Mouse (Mus musculus) heart, embryonic 15.5 days (tissue): Measurements from ENCODE around the gene Galk1. TPM values are rescaled to one million over a fixed set of nuclear protein-coding genes. Genes with fewer than 3 reads are reported as not detected.

Source experiments
- ATAC-seq: fragments of 200-750 bp; cut with Nextera tagmentation; replicated peaks from 2 replicates; pipeline ENCODE4 v1.8.0; 2017; ENCODE audit warnings: low read depth, moderate TSS enrichment; ENCODE audit not compliant: insufficient number of reproducible peaks, insufficient read depth, low FRiP score
- H3K27ac ChIP-seq: fragments of 300-500 bp; sonication (generic); 2 replicates; pipeline ENCODE4 v1.5.1; 2015; ENCODE audit warnings: mild to moderate bottlenecking, inconsistent platforms
- H3K27me3 ChIP-seq: fragments of 300-500 bp; sonication (generic); 2 replicates; pipeline ENCODE4 v1.6.1; 2015; ENCODE audit warnings: inconsistent platforms
- H3K36me3 ChIP-seq: fragments of 300-500 bp; sonication (generic); 2 replicates; pipeline ENCODE4 v1.6.1; 2015; ENCODE audit warnings: mild to moderate bottlenecking, inconsistent platforms
- H3K4me1 ChIP-seq: fragments of 300-500 bp; sonication (generic); replicated peaks from 2 replicates; pipeline ENCODE4 v1.6.1; 2015; ENCODE audit warnings: inconsistent platforms
- H3K4me2 ChIP-seq: fragments of 300-500 bp; sonication (generic); 2 replicates; pipeline ENCODE4 v1.6.1; 2015; ENCODE audit warnings: inconsistent platforms, mild to moderate bottlenecking, moderate library complexity
- H3K4me3 ChIP-seq: fragments of 300-500 bp; sonication (generic); 2 replicates; pipeline ENCODE4 v1.5.1; 2015; ENCODE audit warnings: mild to moderate bottlenecking, inconsistent platforms
- H3K9ac ChIP-seq: fragments of 300-500 bp; sonication (generic); 2 replicates; pipeline ENCODE4 v1.6.1; 2015; ENCODE audit warnings: mild to moderate bottlenecking, inconsistent platforms
- H3K9me3 ChIP-seq: fragments of 300-500 bp; sonication (generic); replicated peaks from 2 replicates; pipeline ENCODE4 v1.6.1; 2016; ENCODE audit warnings: inconsistent platforms
- WGBS: fragments of 180-500 bp; shearing (Covaris S2); methylation state at CpG from one replicate; pipeline ENCODE4 v1.1.7; 2015; ENCODE audit warnings: mixed read lengths; 5-methylcytosine and 5-hydroxymethylcytosine counted together
- polyA plus RNA-seq: library from polyadenylated mRNA; unstranded; fragments of >200 nt; fragmentation: Nextera tagmentation; extraction: Ambion mirVana; gene quantifications from 2 replicates; pipeline ENCODE4 v1.2.1, GENCODE M21; 2015

Galk1 gene
- polyA plus RNA-seq, 1 experiment from 2014 or later, result 120 TPM

- ATAC-seq, result no peak
- no peak overlapping the region for H3K4me2 ChIP-seq
- H3K9ac ChIP-seq, result no peak overlapping the region
- 54% methylated on average over 15 of the region's 15 CpGs for WGBS
- no peaks in the 10 kb centered on the region for H3K9me3 ChIP-seq
- H3K27ac ChIP-seq, result 0 out of 2 replicates have a peak overlapping the region, but pooled peaks have one; percentile 18
- H3K27me3 ChIP-seq, result peaks cover 20% of the 10 kb centered on the region
- peaks cover 6% of the 10 kb centered on the region for H3K36me3 ChIP-seq
- H3K4me1 ChIP-seq, result peaks cover 22% of the 10 kb centered on the region
- no peak overlapping the region for H3K4me3 ChIP-seq
These were observed 42.4 kb downstream of the Galk1 start for GRCm38 (mm10) chr11:115970006-115970673.

- Histone ChIP-seq H3K4me3 (no peak overlapping the region), H3K9me3 (no peaks in the 10 kb centered on the region), H3K36me3 (peaks cover 17% of the 10 kb centered on the region), H3K27ac (no peak overlapping the region), H3K9ac (no peak overlapping the region), H3K4me1 (peaks cover 17% of the 10 kb centered on the region; the same call in 1 of the 2 replicates), H3K27me3 (peaks cover 8% of the 10 kb centered on the region), H3K4me2 (no peak overlapping the region)
- 52% methylated on average over 5 of the region's 5 CpGs for WGBS
- no peak; the same call in 1 of the 2 replicates for ATAC-seq
These were observed 43.7 kb downstream of the Galk1 start for GRCm38 (mm10) chr11:115968731-115969405.

GRCm38 (mm10) chr11:115964977-115965604, 47.4 kb downstream of the Galk1 start:
- Histone ChIP-seq H3K9me3 (no peaks in the 10 kb centered on the region), H3K9ac (no peak overlapping the region), H3K4me1 (peaks cover 16% of the 10 kb centered on the region; the same call in 1 of the 2 replicates), H3K36me3 (peaks cover 54% of the 10 kb centered on the region), H3K27ac (peak overlapping the region; percentile 15; the same call in 1 of the 2 replicates), H3K27me3 (no peaks in the 10 kb centered on the region), H3K4me3 (no peak overlapping the region), H3K4me2 (no peak overlapping the region)
- peak; percentile 56 for ATAC-seq
- 65% methylated on average over 10 of the region's 10 CpGs for WGBS

- Histone ChIP-seq H3K9me3 (no peaks in the 10 kb centered on the region), H3K9ac (no peak overlapping the region), H3K4me1 (peaks cover 8% of the 10 kb centered on the region; the same call in 1 of the 2 replicates), H3K4me2 (no peak overlapping the region), H3K4me3 (no peak overlapping the region), H3K27me3 (no peaks in the 10 kb centered on the region), H3K36me3 (peaks cover 62% of the 10 kb centered on the region), H3K27ac (no peak overlapping the region)
- WGBS, result 94% methylated on average over 9 of the region's 9 CpGs
- no peak for ATAC-seq
These were observed 49.7 kb downstream of the Galk1 start for GRCm38 (mm10) chr11:115962651-115963412.

GRCm38 (mm10) chr11:115959018-115959417, 53.5 kb downstream of the Galk1 start:
- Histone ChIP-seq H3K9me3 (no peaks in the 10 kb centered on the region), H3K36me3 (peaks cover 67% of the 10 kb centered on the region), H3K27ac (no peak overlapping the region), H3K4me3 (no peak overlapping the region), H3K4me1 (0 out of 2 replicates have a peak, but pooled peaks cover 6% of the 10 kb centered on the region), H3K9ac (no peak overlapping the region), H3K4me2 (no peak overlapping the region), H3K27me3 (no peaks in the 10 kb centered on the region)
- WGBS, result 96% methylated on average over 9 of the region's 9 CpGs
- ATAC-seq, result no peak

Other genes starting within 250 kb of the Galk1 start
- gene Tmem94, start 247.3 kb downstream of the Galk1 start, polyA plus RNA-seq, result 36.7 and 38.8 TPM in 2 replicates
- 18.0 and 22.5 TPM in 2 replicates for gene Caskin2, start 199.1 kb downstream of the Galk1 start, polyA plus RNA-seq
- gene Tsen54, start 198.0 kb downstream of the Galk1 start, polyA plus RNA-seq, result 20.1 and 26.4 TPM in 2 replicates
- 12.7 and 17.2 TPM in 2 replicates for gene Llgl2, start 188.7 kb downstream of the Galk1 start, polyA plus RNA-seq
- gene Myo15b, start 154.3 kb downstream of the Galk1 start, polyA plus RNA-seq, result 0.16 TPM in 2 replicates
- 52.1 and 56.3 TPM in 2 replicates for gene Smim5, start 112.8 kb downstream of the Galk1 start, polyA plus RNA-seq
- 3.3 and 5.0 TPM in 2 replicates for gene Smim6, start 100.7 kb downstream of the Galk1 start, polyA plus RNA-seq
- 21.4 and 21.9 TPM in 2 replicates for gene Sap30bp, start 79.4 kb downstream of the Galk1 start, polyA plus RNA-seq
- gene Recql5, start 79.2 kb downstream of the Galk1 start, polyA plus RNA-seq, result 9.1 and 14.7 TPM in 2 replicates
- gene Itgb4, start 38.0 kb downstream of the Galk1 start, polyA plus RNA-seq, result 1.2 and 3.9 TPM in 2 replicates
- 648 and 727 TPM in 2 replicates for gene H3f3b, start 15.2 kb upstream of the Galk1 start, polyA plus RNA-seq
- 19.5 and 27.3 TPM in 2 replicates for gene Unk, start 17.6 kb upstream of the Galk1 start, polyA plus RNA-seq
- 1.0 and 3.9 TPM in 2 replicates for gene Unc13d, start 65.2 kb upstream of the Galk1 start, polyA plus RNA-seq
- 121 and 139 TPM in 2 replicates for gene Wbp2, start 74.3 kb upstream of the Galk1 start, polyA plus RNA-seq
- gene Trim47, start 114.5 kb upstream of the Galk1 start, polyA plus RNA-seq, result 79.1 and 91.1 TPM in 2 replicates
- 5.0 and 5.5 TPM in 2 replicates for gene Trim65, start 118.4 kb upstream of the Galk1 start, polyA plus RNA-seq
- gene Mrpl38, start 126.1 kb upstream of the Galk1 start, polyA plus RNA-seq, result 90.7 and 94.4 TPM in 2 replicates
- gene Fbf1, start 155.4 kb upstream of the Galk1 start, polyA plus RNA-seq, result 19.8 and 26.0 TPM in 2 replicates
- gene Ten1, start 186.1 kb upstream of the Galk1 start, polyA plus RNA-seq, result 73.2 and 75.7 TPM in 2 replicates
- gene Acox1, start 186.3 kb upstream of the Galk1 start, polyA plus RNA-seq, result 31.4 and 35.4 TPM in 2 replicates
- 0.71 and 1.6 TPM in 2 replicates for gene Evpl, start 225.4 kb upstream of the Galk1 start, polyA plus RNA-seq